Comparison of ENCODE assay signal across 8 mouse cellular contexts in the genomic region with DNA sequence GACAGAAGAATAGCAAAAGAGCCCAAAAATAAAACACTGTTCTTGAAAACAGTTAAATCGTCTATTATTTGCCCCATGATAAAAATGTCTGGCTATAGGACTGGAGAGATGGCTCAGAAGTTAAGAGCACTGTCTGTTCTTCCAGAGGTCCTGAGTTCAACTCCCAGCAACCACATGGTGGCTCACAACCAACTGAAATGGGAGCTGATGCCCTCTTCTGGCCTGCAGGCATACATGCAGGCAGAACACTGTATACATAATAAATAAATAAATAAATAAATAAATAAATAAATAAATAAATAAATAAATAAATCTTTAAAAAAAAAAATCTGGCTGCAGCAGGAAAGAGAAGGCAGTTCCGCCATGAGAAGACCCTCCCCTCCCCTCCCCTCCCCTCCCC. TPM values are rescaled to one million over a fixed set of nuclear protein-coding genes. Genes with fewer than 3 reads are reported as not detected.
DNase-seq lines count a peak whose midpoint lies in the region; ATAC-seq and TF ChIP-seq lines count a peak whose summit lies in the region.
"Not testable (repeated sequence)": the region's sequence is repeated elsewhere in the genome, so short reads cannot be mapped to it uniquely, and the experiment has no call there.

No protein-coding gene starts in this region.

- not testable (repeated sequence) for ATAC-seq in liver, embryonic 14.5 days (ENCODE audit: insufficient read depth)

- H3K36me3 ChIP-seq in liver, embryonic 14.5 days (replicated peaks; ENCODE audit: control insufficient read depth, insufficient read depth, low read depth): peaks cover 72% of the 10 kb centered on the region
- H3K36me3 ChIP-seq in splenic B cell, adult 2 months (ENCODE audit: control insufficient read depth, insufficient read depth, low read length, poor library complexity, severe bottlenecking): peaks cover 29% of the 10 kb centered on the region

- not testable (repeated sequence) for H3K4me3 ChIP-seq in liver, embryonic 14.5 days (ENCODE audit: insufficient read depth in 1 of 2, low read depth in 2 of 2, low read length in 2 of 2)

- not testable (repeated sequence) for H3K27me3 ChIP-seq in liver, embryonic 14.5 days (ENCODE audit: control insufficient read depth, insufficient read depth, low read length); splenic B cell, adult 2 months (ENCODE audit: control insufficient read depth, insufficient read depth, low read length, poor library complexity, severe bottlenecking)

- not testable (repeated sequence) for H3K4me1 ChIP-seq in liver, embryonic 14.5 days (replicated peaks; ENCODE audit: control insufficient read depth in 2 of 2, insufficient read depth in 2 of 2, low read length in 1 of 2)

- H3K27ac ChIP-seq in liver, embryonic 14.5 days: not testable (repeated sequence)

- DNase-seq in 3T3-L1 (ENCODE audit: low read depth, low spot score) (peak; percentile 18), NIH3T3 (ENCODE audit: low read depth) (peak; percentile 16)
- DNase-seq in CD4-positive, CD25-positive, alpha-beta regulatory T cell, adult 2 months (ENCODE audit: low read depth, low spot score): peak; percentile 50
- peak; percentile 19 for DNase-seq in adrenal gland, postnatal 14 days
- peak; percentile 18 for DNase-seq in heart, postnatal 4 days
- DNase-seq in liver, embryonic 14.5 days (ENCODE audit: low read depth in 3 of 3, low spot score in 3 of 3): not testable (repeated sequence)
- peak; percentile 26 for DNase-seq in splenic B cell, adult 2 months (ENCODE audit: low read depth, low spot score)
- peak; percentile 10 to 20 for DNase-seq in thymus, postnatal 36 days

- not testable (repeated sequence) for TF ChIP-seq EP300 in liver, embryonic 14.5 days (IDR thresholded peaks at IDR 0.05; ENCODE audit: low read depth)

- WGBS in liver, embryonic 14.5 days (ENCODE audit: insufficient replicate concordance): 74% methylated on average over 2 of the region's 2 CpGs

- H3K9me3 ChIP-seq in liver, embryonic 14.5 days (ENCODE audit: control insufficient read depth, low read length): not testable (repeated sequence)

- TF ChIP-seq CTCF in liver, embryonic 14.5 days (IDR thresholded peaks at IDR 0.05; ENCODE audit: low read depth): peak; percentile 48

- not testable (repeated sequence) for H3K9ac ChIP-seq in liver, embryonic 14.5 days (replicated peaks)

- not testable (repeated sequence) for H3K4me2 ChIP-seq in liver, embryonic 14.5 days (ENCODE audit: low read depth)

RNA-seq across cellular contexts. Expression of a gene that starts 19.0 kb away (rescaled TPM):
- 124 and 145 TPM in 2 replicates for total RNA-seq in adrenal gland, postnatal 14 days (2021)
- 100 to 1,000 TPM; 130 to 143 TPM for total RNA-seq in heart, postnatal 4 days (2021)
- polyA plus RNA-seq in liver, embryonic 14.5 days (2012; rRNA removed): 30.9 and 45.0 TPM in 2 replicates
- polyA plus RNA-seq in liver, embryonic 14.5 days (2014; fragmentation: Nextera tagmentation; extraction: Ambion mirVana): 122 and 132 TPM in 2 replicates

RNA-seq across cellular contexts. Expression of a gene that starts 44.3 kb away (rescaled TPM):
- total RNA-seq in adrenal gland, postnatal 14 days (2021): 63.1 and 105 TPM in 2 replicates
- total RNA-seq in heart, postnatal 4 days (2021): 10 to 100 TPM; 36.7 to 37.6 TPM
- 6.3 and 8.6 TPM in 2 replicates for polyA plus RNA-seq in liver, embryonic 14.5 days (2012; rRNA removed)
- polyA plus RNA-seq in liver, embryonic 14.5 days (2014; fragmentation: Nextera tagmentation; extraction: Ambion mirVana): 15.4 and 16.4 TPM in 2 replicates
